Mouse (Mus musculus): Measurements from ENCODE around the gene Prkacb.
"Not testable (repeated sequence)": the region's sequence is repeated elsewhere in the genome, so short reads cannot be mapped to it uniquely, and the experiment has no call there.

The Prkacb gene

GRCm38 (mm10) chr3:146778451-146778850 lies 34.3 kb downstream of the Prkacb start:
- DNase-seq (ENCODE audit: low read depth, low spot score) = no peak

- no peak for DNase-seq (ENCODE audit: low read depth, low spot score)
These were observed 36.1 kb downstream of the Prkacb start for GRCm38 (mm10) chr3:146776711-146777110.

- DNase-seq (ENCODE audit: low read depth, low spot score) = no peak
These were observed 41.9 kb downstream of the Prkacb start for GRCm38 (mm10) chr3:146770853-146771252.

- no peak for DNase-seq (ENCODE audit: low read depth, low spot score)
These were observed 42.7 kb downstream of the Prkacb start for GRCm38 (mm10) chr3:146769940-146770659.

DNA sequence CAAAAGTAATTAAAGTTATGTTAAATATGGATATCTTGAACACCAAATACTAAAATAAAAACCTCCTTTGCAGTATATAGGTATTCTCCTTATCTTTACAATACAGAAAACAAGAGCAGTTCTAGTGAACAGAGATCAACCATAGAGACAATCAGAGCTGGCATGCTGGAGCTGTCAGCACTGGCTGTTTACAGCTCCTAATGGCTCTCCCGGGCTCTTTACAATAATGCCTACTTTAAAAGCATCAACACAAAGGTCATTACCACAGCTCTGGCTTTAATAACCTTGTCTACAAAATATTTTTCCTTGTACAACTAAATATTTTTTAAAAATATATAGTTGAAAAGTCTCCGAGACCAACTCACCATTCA lies 43.2 kb downstream of the Prkacb start:
- no peak for DNase-seq (ENCODE audit: low read depth, low spot score)

- DNase-seq (ENCODE audit: low read depth, low spot score) = no peak
These were observed 43.9 kb downstream of the Prkacb start for GRCm38 (mm10) chr3:146768921-146769320.

GRCm38 (mm10) chr3:146768360-146768759 lies 44.4 kb downstream of the Prkacb start:
- DNase-seq (ENCODE audit: low read depth, low spot score) = no peak

DNA sequence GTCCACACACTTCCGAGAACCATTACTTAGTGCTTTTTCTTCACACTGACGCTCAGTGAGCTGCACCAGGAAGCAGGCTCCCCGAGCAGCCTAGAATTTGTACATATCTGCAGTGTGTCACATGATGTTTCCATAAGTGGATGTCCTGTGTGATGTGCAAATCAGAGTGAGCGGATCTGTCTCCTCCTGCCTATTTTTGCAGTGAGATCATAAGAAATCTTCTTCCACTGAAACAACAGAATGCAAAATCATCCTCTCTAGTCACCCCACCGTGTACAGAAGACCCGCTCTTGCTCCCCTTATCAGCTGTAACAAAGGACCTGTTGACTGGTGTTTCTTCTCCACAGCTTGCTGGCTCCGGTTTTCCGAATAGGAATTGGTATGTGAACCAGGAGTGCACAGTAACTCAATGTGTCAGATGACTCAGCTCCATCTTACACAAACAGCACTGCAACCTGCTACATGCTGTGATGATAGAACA lies 46.0 kb downstream of the Prkacb start:
- DNase-seq (ENCODE audit: low read depth, low spot score) = no peak

DNA sequence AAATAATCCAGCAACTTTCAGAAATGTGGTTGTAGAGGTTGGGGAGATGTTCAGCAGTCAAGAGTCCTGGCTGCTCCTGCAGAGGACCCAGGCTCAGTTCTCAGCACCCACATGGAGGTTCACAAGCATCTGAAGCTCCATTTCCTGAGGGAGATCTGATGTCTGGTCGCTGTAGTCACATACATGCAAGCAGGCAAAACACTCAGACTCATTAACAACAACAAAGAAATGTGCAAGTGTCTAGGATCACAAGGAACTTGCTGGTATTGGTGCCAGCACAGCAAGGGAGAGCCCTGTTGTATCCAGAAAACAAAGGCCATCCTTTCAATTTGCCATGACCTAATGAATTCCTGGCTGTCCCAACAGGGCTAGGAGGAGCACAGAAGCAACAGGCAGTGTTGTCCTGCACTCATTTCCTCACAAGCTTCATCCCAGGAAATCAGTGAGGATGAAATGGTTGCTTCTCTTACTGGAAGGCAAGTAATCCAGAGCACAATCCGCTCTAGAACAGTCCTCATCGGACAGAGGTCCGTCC lies 46.7 kb downstream of the Prkacb start:
- DNase-seq (ENCODE audit: low read depth, low spot score) = no peak

GRCm38 (mm10) chr3:146764871-146765529 lies 47.8 kb downstream of the Prkacb start:
- no peak for DNase-seq (ENCODE audit: low read depth, low spot score)

DNA sequence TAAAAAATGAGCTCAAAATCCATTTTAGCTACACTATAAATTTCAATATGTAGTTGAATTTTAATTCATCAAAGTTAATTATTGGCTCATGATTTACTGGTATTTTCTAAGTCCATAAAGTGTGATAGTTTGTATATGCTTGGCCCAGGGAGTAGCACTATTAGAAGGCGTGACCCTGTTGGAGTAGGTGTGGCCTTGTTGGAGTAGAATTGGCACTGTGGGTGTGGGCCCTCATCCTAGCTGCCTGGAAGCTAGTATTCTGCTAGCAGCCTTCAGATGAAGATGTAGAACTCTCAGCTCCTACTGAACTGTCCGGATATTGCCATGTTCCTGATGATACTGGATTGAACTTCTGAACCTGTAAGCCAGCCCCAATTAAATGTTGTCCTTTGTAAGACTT lies 49.7 kb downstream of the Prkacb start:
- DNase-seq (ENCODE audit: low read depth, low spot score) = not testable (repeated sequence)

DNA sequence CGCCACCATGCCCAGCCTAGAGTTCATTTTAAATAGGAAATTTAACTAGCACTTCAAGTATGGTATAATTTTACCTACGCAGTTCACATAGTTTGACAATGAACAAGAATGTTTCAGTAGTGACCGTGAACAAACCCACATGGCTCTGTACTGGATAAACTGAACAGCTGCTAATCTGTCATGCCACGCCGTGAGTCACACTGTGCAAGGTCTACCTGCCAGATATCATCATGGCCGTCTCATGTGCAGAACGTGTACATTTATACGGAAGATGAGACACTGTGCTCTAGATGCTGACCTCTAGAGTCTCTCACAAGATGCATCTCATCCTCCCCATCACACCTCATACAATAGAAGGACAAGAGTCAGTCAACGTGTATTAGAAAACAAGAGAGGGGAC lies 51.5 kb downstream of the Prkacb start:
- no peak for DNase-seq (ENCODE audit: low read depth, low spot score)

DNA sequence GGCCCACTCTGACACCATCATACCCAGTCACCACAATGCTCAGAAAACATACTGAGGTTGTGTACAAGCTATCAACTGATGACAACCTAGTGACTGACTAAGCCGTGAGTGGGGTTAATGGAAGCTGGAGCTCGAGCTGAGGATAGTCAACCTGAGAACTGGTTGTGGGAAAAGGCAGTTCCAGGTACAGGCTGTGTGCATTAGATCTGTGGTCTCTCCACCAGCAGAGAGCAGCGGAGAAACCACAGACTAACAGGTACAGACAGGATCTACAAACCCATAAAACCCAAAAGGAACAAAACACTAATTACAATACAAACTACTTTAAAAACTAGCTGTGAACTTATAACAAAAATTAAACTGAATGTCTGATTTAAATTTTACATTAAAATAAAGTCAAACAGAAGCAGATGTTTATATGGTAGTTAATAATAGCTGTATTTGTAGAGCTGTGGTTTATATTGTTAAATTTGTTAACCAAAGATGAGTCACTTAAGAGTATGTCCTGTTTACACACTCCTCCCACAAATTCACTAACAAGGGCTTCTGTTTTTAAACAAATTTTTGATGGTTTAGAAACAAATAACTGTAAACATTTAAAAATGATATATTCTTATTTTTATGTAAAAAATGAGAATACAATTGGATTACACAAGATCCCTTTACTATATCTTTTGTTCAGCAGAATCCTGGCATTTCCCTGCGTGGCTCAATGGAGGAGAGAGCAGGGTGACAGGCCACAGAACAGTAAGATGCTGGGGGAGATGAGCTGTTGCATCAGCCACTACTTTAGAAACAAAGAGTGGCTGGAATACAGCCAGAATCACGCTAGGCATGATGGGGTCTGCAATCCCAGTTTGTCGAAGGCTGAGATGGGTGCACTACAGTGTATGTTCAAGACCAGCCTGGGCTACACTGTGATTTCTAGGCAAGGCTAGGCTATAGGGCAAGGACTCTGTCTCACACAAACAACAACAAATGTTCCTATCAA lies 54.5 kb downstream of the Prkacb start:
- no peak for DNase-seq (ENCODE audit: low read depth, low spot score)

GRCm38 (mm10) chr3:146754270-146754669 lies 58.5 kb downstream of the Prkacb start:
- DNase-seq (ENCODE audit: low read depth, low spot score) = no peak

GRCm38 (mm10) chr3:146741564-146742202 lies 71.1 kb downstream of the Prkacb start:
- no peak for DNase-seq (ENCODE audit: low read depth, low spot score)

DNA sequence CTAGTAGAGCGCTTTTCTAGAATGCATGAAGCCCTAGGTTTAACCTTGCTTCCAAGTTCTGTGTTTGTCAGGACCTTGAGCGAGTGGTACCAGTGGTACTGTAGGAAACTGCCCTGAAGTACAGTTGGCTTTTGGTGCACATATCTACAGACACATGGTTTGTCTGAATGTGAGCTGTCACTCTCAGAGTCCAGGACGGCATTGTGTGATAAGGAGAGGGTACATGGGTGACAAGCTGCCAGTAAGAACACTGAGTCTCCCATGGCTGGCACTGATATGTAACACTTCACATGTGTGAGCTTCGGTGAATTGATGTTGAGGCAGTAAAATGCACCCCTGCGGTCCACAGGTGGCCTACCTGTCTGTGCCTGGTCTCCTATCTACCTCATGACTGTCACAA lies 71.6 kb downstream of the Prkacb start:
- no peak for DNase-seq (ENCODE audit: low read depth, low spot score)

GRCm38 (mm10) chr3:146736186-146736585 lies 76.6 kb downstream of the Prkacb start:
- not testable (repeated sequence) for DNase-seq (ENCODE audit: low read depth, low spot score)

- DNase-seq (ENCODE audit: low read depth, low spot score) = no peak
These were observed 77.1 kb downstream of the Prkacb start for GRCm38 (mm10) chr3:146735657-146736056.

- no peak for DNase-seq (ENCODE audit: low read depth, low spot score)
These were observed 77.7 kb downstream of the Prkacb start for GRCm38 (mm10) chr3:146734907-146735629.

GRCm38 (mm10) chr3:146731499-146731898 lies 81.3 kb downstream of the Prkacb start:
- no peak for DNase-seq (ENCODE audit: low read depth, low spot score)

DNA sequence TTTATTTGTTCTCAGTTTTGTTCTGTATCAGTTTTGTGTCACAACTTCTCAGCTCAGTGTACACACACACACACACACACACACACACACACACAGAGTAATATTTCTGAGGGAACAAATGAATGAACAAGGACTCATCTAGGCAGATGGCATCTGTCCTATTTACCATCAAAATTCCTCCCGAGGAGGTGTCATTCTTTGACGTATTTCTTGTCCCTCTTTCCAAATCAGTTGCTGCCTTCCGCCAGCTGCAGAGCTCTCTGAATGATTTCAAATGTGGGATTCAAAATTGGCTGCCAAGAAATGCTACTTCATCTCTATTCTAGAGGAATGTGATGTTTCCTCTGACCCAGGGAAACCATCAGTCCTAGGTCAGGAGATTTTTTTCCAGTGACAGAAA lies 89.8 kb downstream of the Prkacb start:
- peak; percentile 5 for DNase-seq (ENCODE audit: low read depth, low spot score)

Measured in skeletal muscle tissue, adult 2 months (tissue).